Mouse (Mus musculus) heart, adult 2 months (tissue): ENCODE measurements around the gene Primpol.

Source experiments
- CTCF ChIP-seq: fragments of 200-600 bp; IDR thresholded peaks from 2 replicates; pipeline ENCODE4 v1.8.1; 2022; ENCODE audit warnings: antibody characterized with exemption, mild to moderate bottlenecking, moderate library complexity
- EP300 ChIP-seq: fragments of 200-500 bp; IDR thresholded peaks from 2 replicates; pipeline ENCODE4 v1.6.1; 2011; ENCODE audit warnings: low read depth, low read length, control low read depth; ENCODE audit not compliant: insufficient read depth
- POLR2A ChIP-seq: fragments of 200-500 bp; IDR thresholded peaks from 2 replicates; pipeline ENCODE4 v1.6.1; 2011; ENCODE audit warnings: mild to moderate bottlenecking, low read depth, low read length, control low read depth; ENCODE audit not compliant: insufficient read depth

- TF ChIP-seq CTCF, result no peak
- no peak for TF ChIP-seq POLR2A
- TF ChIP-seq EP300, result 0 out of 2 replicates have a peak, but pooled peaks have one; percentile 21
Measured at GRCm38 (mm10) chr8:46539701-46540100, 77.3 kb downstream of the Primpol start.
